Mouse (Mus musculus) MEL-GATA-1-ER (cell line): Measurements from ENCODE around the gene Cyp4f39.
A peak's percentile ranks its signal among the peaks of the same experiment; 100 is the strongest.
"Not testable (repeated sequence)": the region's sequence is repeated elsewhere in the genome, so short reads cannot be mapped to it uniquely, and the experiment has no call there.

Source experiments
- DNase-seq: peaks from one replicate; pipeline ENCODE4 v3.0.0-alpha.2; 2012; ENCODE audit warnings: low read depth; ENCODE audit errors: extremely low read depth

Gene Cyp4f39

GRCm38 (mm10) chr17:32528408-32529337 lies 76.2 kb downstream of the Cyp4f39 start:
- peak; percentile 68 for DNase-seq

- not testable (repeated sequence) for DNase-seq
Observed at GRCm38 (mm10) chr17:32532356-32532755, 79.8 kb downstream of the Cyp4f39 start.

DNA sequence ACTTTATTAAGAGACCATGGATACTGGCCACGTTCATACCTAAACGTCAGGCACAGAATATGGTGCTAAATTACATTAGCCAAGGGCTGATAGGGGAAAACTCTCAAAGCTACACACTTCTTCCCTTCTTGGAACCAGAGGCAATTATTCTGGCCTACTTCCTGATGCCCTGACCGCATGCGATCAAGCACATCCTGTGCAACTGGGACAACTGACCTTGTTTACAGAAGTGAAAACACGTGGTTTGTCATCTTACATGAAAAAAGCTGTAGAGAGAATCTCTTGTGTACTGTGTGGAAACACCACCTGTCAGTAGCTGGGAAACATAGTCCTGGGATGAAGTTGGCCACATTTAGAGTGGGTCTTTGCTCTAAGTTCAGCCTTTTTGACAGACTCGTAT lies 81.5 kb downstream of the Cyp4f39 start:
- no peak for DNase-seq

GRCm38 (mm10) chr17:32536051-32536866 lies 83.7 kb downstream of the Cyp4f39 start, which contains the start of gene Cyp4f16:
Gene Cyp4f16, plus strand, starts transcription at chr17:32536558.
- peak; percentile 71 for DNase-seq

DNA sequence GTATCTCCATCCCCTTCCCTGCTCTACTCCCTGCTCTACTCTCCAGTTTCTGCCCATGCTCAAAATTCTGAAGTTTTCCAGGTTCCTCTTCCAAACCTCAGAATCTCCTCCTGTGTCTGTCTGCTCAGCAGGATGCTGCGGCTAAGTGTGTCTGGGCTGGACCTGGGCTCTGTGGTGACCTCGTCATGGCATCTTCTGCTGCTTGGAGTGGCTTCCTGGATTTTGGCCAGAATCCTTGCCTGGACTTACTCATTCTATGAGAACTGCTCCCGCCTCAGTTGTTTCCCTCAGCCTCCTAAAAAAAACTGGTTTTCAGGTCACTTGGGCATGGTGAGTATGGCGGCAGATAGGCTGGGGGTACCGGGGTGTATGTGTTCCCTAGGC lies 84.3 kb downstream of the Cyp4f39 start:
- DNase-seq, result no peak
